Mouse (Mus musculus): ENCODE results near the gene Cby3. TPM values are rescaled to one million over a fixed set of nuclear protein-coding genes. Genes with fewer than 3 reads are reported as not detected.

Cby3 gene
- total and polyA plus RNA-seq, 3 experiments: not detected

GRCm38 (mm10) chr11:50370969-50371368 lies 16.7 kb downstream of the Cby3 start:
- no peak overlapping the region for H3K4me2 ChIP-seq (ENCODE audit: insufficient read depth, low read depth, poor library complexity, severe bottlenecking)
- in situ Hi-C loops (cut with MboI; ENCODE audit: low pct_ligation_motif_present, low pct_unique_long_range_greater_than_20kb, low sequenced_read_pairs): no loop called here
- dilution Hi-C loops (cut with MboI; ENCODE audit: extremely low pct_ligation_motif_present, extremely low pct_unique_long_range_greater_than_20kb, low sequenced_read_pairs): no loop called here
- H3K36me3 ChIP-seq (replicated peaks in 1 of 2; ENCODE audit: control insufficient read depth in 1 of 2, insufficient read depth in 1 of 2, low read length in 1 of 2): no peaks in the 10 kb centered on the region
- no peak for DNase-seq (ENCODE audit: extremely low read depth)
- peaks cover 10% of the 10 kb centered on the region for H3K27me3 ChIP-seq (replicated peaks)
- H3K27ac ChIP-seq (ENCODE audit: insufficient read depth, low read depth): no peak overlapping the region
- no peaks in the 10 kb centered on the region for H3K79me2 ChIP-seq (replicated peaks; ENCODE audit: control insufficient read depth, extremely low read depth, insufficient read depth, poor library complexity, severe bottlenecking)
- TF ChIP-seq MAZ (IDR thresholded peaks at IDR 0.05; ENCODE audit: low read depth, low read length) (no peak), E2F4 (IDR thresholded peaks at IDR 0.05; ENCODE audit: insufficient replicate concordance, low read depth, low read length) (no peak), RAD21 (IDR thresholded peaks at IDR 0.05; ENCODE audit: low read depth, low read length) (no peak), NRF1 (IDR thresholded peaks at IDR 0.05; ENCODE audit: low read depth, low read length) (no peak), RCOR1 (conservative IDR thresholded peaks at IDR 0.05; ENCODE audit: low read depth, low read length) (no peak)
- no peaks in the 10 kb centered on the region for H3K9me3 ChIP-seq (replicated peaks; ENCODE audit: low read length)
- no peak overlapping the region for H3K4me3 ChIP-seq (replicated peaks in 1 of 3; ENCODE audit: low read depth in 2 of 3, low read length in 2 of 3, poor library complexity in 1 of 3)
- H3K9ac ChIP-seq (ENCODE audit: insufficient read depth, low read depth): no peak overlapping the region
- peaks cover 7 to 18% of the 10 kb centered on the region in 2 experiments for H3K4me1 ChIP-seq (ENCODE audit: control insufficient read depth in 1 of 2, insufficient read depth in 2 of 2)

- dilution Hi-C loops (cut with MboI; ENCODE audit: extremely low pct_ligation_motif_present, extremely low pct_unique_long_range_greater_than_20kb, low sequenced_read_pairs) (no loop called here), in situ Hi-C loops (cut with MboI; ENCODE audit: low pct_ligation_motif_present, low pct_unique_long_range_greater_than_20kb, low sequenced_read_pairs) (no loop called here)
These were observed 17.2 kb downstream of the Cby3 start for GRCm38 (mm10) chr11:50371399-50371841.

GRCm38 (mm10) chr11:50371911-50372310 lies 17.6 kb downstream of the Cby3 start:
- peaks cover 6 to 24% of the 10 kb centered on the region in 2 experiments for H3K4me1 ChIP-seq (ENCODE audit: control insufficient read depth in 1 of 2, insufficient read depth in 2 of 2)
- dilution Hi-C loops (cut with MboI; ENCODE audit: extremely low pct_ligation_motif_present, extremely low pct_unique_long_range_greater_than_20kb, low sequenced_read_pairs): no loop called here
- no peak overlapping the region for H3K27ac ChIP-seq (ENCODE audit: insufficient read depth, low read depth)
- no peaks in the 10 kb centered on the region for H3K36me3 ChIP-seq (replicated peaks in 1 of 2; ENCODE audit: control insufficient read depth in 1 of 2, insufficient read depth in 1 of 2, low read length in 1 of 2)
- no peaks in the 10 kb centered on the region for H3K9me3 ChIP-seq (replicated peaks; ENCODE audit: low read length)
- H3K79me2 ChIP-seq (replicated peaks; ENCODE audit: control insufficient read depth, extremely low read depth, insufficient read depth, poor library complexity, severe bottlenecking): no peaks in the 10 kb centered on the region
- H3K4me3 ChIP-seq (replicated peaks in 1 of 3; ENCODE audit: low read depth in 2 of 3, low read length in 2 of 3, poor library complexity in 1 of 3): no peak overlapping the region
- H3K9ac ChIP-seq (ENCODE audit: insufficient read depth, low read depth): no peak overlapping the region
- H3K27me3 ChIP-seq (replicated peaks): peaks cover 11% of the 10 kb centered on the region
- DNase-seq (ENCODE audit: extremely low read depth): no peak
- no peak for TF ChIP-seq TBP (conservative IDR thresholded peaks at IDR 0.05; ENCODE audit: low read depth, low read length)
- TF ChIP-seq CTCF (conservative IDR thresholded peaks at IDR 0.05 in 1 of 2, IDR thresholded peaks at IDR 0.05 in 1 of 2; ENCODE audit: low read depth in 2 of 2, low read length in 2 of 2): no peak
- TF ChIP-seq HCFC1 (IDR thresholded peaks at IDR 0.05; ENCODE audit: low read depth, low read length): no peak
- no peak for TF ChIP-seq MEF2A (IDR thresholded peaks at IDR 0.05; ENCODE audit: borderline replicate concordance, low read depth, low read length)
- TF ChIP-seq ETS1 (conservative IDR thresholded peaks at IDR 0.05; ENCODE audit: low read depth, low read length): no peak
- TF ChIP-seq SMC3 (IDR thresholded peaks at IDR 0.05; ENCODE audit: low read depth, low read length): no peak
- no peak for TF ChIP-seq ZMIZ1 (IDR thresholded peaks at IDR 0.05; ENCODE audit: low read depth, low read length)
- TF ChIP-seq RAD21 (IDR thresholded peaks at IDR 0.05; ENCODE audit: low read depth, low read length): no peak
- no peak for TF ChIP-seq PAX5 (IDR thresholded peaks at IDR 0.05; ENCODE audit: low read length)
- TF ChIP-seq MAFK (IDR thresholded peaks at IDR 0.05; ENCODE audit: insufficient replicate concordance, low read length): no peak
- TF ChIP-seq ZNF384 (IDR thresholded peaks at IDR 0.05; ENCODE audit: low read depth, low read length): no peak
- TF ChIP-seq USF2 (conservative IDR thresholded peaks at IDR 0.05; ENCODE audit: low read depth, low read length): no peak
- no peak for TF ChIP-seq CHD2 (IDR thresholded peaks at IDR 0.05; ENCODE audit: low read length)
- TF ChIP-seq RCOR1 (conservative IDR thresholded peaks at IDR 0.05; ENCODE audit: low read depth, low read length): no peak
- in situ Hi-C loops (cut with MboI; ENCODE audit: low pct_ligation_motif_present, low pct_unique_long_range_greater_than_20kb, low sequenced_read_pairs): no loop called here
- H3K4me2 ChIP-seq (ENCODE audit: insufficient read depth, low read depth, poor library complexity, severe bottlenecking): no peak overlapping the region

More at GRCm38 (mm10) chr11:50371399-50371841, 17.2 kb downstream of the Cby3 start:
- H3K9me3 ChIP-seq (replicated peaks; ENCODE audit: low read length): no peaks in the 10 kb centered on the region
- H3K4me2 ChIP-seq (ENCODE audit: insufficient read depth, low read depth, poor library complexity, severe bottlenecking): peak overlapping the region; percentile 1; the same call in 1 of the 2 replicates
- peak overlapping the region in 2 of 3 experiments; percentile 5 to 15 for H3K4me3 ChIP-seq (replicated peaks in 1 of 3; ENCODE audit: low read depth in 2 of 3, low read length in 2 of 3, poor library complexity in 1 of 3)
- DNase-seq (ENCODE audit: extremely low read depth): peak; percentile 44
- H3K27ac ChIP-seq (ENCODE audit: insufficient read depth, low read depth): no peak overlapping the region
- peaks cover 11% of the 10 kb centered on the region for H3K27me3 ChIP-seq (replicated peaks)
- H3K36me3 ChIP-seq (replicated peaks in 1 of 2; ENCODE audit: control insufficient read depth in 1 of 2, insufficient read depth in 1 of 2, low read length in 1 of 2): no peaks in the 10 kb centered on the region
- peak overlapping the region; percentile 3 for H3K9ac ChIP-seq (ENCODE audit: insufficient read depth, low read depth)
- peaks cover 9 to 23% of the 10 kb centered on the region in 2 experiments for H3K4me1 ChIP-seq (ENCODE audit: control insufficient read depth in 1 of 2, insufficient read depth in 2 of 2)
- 0 out of 2 replicates have a peak, but pooled peaks have one; percentile 16 for TF ChIP-seq TBP (conservative IDR thresholded peaks at IDR 0.05; ENCODE audit: low read depth, low read length)
- 0 out of 2 replicates have a peak, but pooled peaks have one; percentile 21 for TF ChIP-seq NELFE (IDR thresholded peaks at IDR 0.05; ENCODE audit: low read depth, low read length)
- peak; percentile 94 for TF ChIP-seq ZNF384 (IDR thresholded peaks at IDR 0.05; ENCODE audit: low read depth, low read length)
- TF ChIP-seq NRF1 (IDR thresholded peaks at IDR 0.05; ENCODE audit: low read depth, low read length): peak; percentile 55
- TF ChIP-seq KAT2A (IDR thresholded peaks at IDR 0.05; ENCODE audit: insufficient replicate concordance, low read length): no peak
- peak in 1 of 2 experiments; percentile 74; a peak in 2 of 4 replicates for TF ChIP-seq CTCF (conservative IDR thresholded peaks at IDR 0.05 in 1 of 2, IDR thresholded peaks at IDR 0.05 in 1 of 2; ENCODE audit: low read depth in 2 of 2, low read length in 2 of 2)
- TF ChIP-seq USF2 (conservative IDR thresholded peaks at IDR 0.05; ENCODE audit: low read depth, low read length): no peak
- TF ChIP-seq HCFC1 (IDR thresholded peaks at IDR 0.05; ENCODE audit: low read depth, low read length): peak; percentile 12; the same call in 1 of the 2 replicates
- TF ChIP-seq IRF4 (IDR thresholded peaks at IDR 0.05; ENCODE audit: low read depth, low read length): no peak
- no peaks in the 10 kb centered on the region for H3K79me2 ChIP-seq (replicated peaks; ENCODE audit: control insufficient read depth, extremely low read depth, insufficient read depth, poor library complexity, severe bottlenecking)

Data from CH12.LX (cell line).